Mouse (Mus musculus): Measurements from ENCODE around the gene Dffa. TPM values are rescaled to one million over a fixed set of nuclear protein-coding genes. Genes with fewer than 3 reads are reported as not detected.

Gene Dffa
- total and polyA plus RNA-seq, 3 experiments, result 12.6 to 23.1 (median 12.7) TPM

DNA sequence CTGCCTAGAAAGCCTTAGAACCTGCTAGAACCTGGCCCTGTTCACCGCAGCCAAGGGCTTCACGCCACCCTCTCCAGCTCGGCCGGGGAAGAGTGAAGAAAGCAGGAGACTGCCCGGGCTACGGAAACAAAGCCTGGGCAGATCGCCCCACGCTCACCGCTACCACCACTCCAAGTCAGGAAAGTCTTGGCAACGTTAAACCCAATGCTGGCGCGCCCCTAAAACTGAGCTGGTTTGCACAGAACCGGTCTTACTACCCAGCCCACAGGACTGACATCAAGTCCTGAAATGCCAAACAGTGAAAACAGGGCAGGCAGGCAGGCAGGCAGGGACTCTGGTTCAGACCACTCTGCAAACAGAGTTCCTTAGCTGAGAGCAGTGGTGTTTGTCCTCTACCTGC lies 28.9 kb upstream of the Dffa start:
- peaks cover 79% of the 10 kb centered on the region for H3K36me3 ChIP-seq (replicated peaks)
- TF ChIP-seq GATA1 (IDR thresholded peaks at IDR 0.05; ENCODE audit: borderline replicate concordance, low read length), result no peak
- TF ChIP-seq POLR2AphosphoS5 (IDR thresholded peaks at IDR 0.05; ENCODE audit: insufficient replicate concordance, low read depth, low read length), result no peak
- no peak for TF ChIP-seq CTCF (IDR thresholded peaks at IDR 0.05; ENCODE audit: low read depth, low read length)
- TF ChIP-seq TAL1 (conservative IDR thresholded peaks at IDR 0.05; ENCODE audit: low read depth, low read length), result no peak
- peaks cover 7% of the 10 kb centered on the region; the same call in 1 of the 2 replicates for H3K4me1 ChIP-seq (ENCODE audit: insufficient read depth, low read depth, low read length)
- no peak for DNase-seq (ENCODE audit: low spot score)
- no peaks in the 10 kb centered on the region for H3K27me3 ChIP-seq (ENCODE audit: insufficient read depth, low read length)
- no peaks in the 10 kb centered on the region for H3K9me3 ChIP-seq (replicated peaks)
- ATAC-seq (ENCODE audit: extremely low read depth, insufficient number of reproducible peaks, low FRiP score, poor library complexity, severe bottlenecking), result no peak
- no peak overlapping the region for H3K4me3 ChIP-seq (ENCODE audit: low read depth, low read length)

DNA sequence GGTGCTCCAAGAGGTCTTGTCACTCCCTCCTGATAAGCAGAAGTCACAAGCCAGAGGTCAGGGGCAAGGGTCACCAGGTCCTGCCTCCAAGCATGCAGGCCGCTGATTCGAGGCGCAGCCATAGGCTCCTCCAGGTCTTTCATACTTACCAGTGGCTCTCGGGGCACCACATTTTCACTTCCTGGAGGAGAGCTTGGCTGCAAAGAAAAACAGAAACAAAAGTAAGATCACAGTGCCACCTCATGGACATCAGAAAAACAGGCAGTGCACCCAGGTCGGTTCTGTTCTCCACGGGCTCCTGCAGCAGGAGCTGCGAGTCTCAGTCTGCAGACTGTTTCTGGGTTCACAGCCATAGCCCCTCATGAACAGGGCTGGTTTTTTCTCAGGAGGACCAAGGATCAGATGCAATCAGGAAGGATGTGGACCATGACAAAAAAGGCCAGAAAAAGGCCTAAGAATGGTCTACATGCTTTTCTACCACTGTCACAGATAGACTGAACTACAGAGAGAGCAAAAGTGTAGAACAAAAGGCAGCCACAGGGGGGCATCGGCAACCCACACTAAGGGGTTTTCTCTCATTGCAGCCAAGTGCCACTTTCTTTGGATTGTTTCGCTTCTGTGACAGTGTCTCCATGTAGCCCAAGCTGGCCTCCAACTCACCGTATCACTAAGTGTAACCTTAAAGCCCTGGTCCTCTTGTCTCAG lies 27.9 kb upstream of the Dffa start:
- peaks cover 72% of the 10 kb centered on the region for H3K36me3 ChIP-seq (replicated peaks)
- H3K4me3 ChIP-seq (ENCODE audit: low read depth, low read length), result no peak overlapping the region
- ATAC-seq (ENCODE audit: extremely low read depth, insufficient number of reproducible peaks, low FRiP score, poor library complexity, severe bottlenecking) (no peak), DNase-seq (ENCODE audit: low spot score) (no peak)
- TF ChIP-seq GATA1 (IDR thresholded peaks at IDR 0.05; ENCODE audit: borderline replicate concordance, low read length) (no peak), POLR2AphosphoS5 (IDR thresholded peaks at IDR 0.05; ENCODE audit: insufficient replicate concordance, low read depth, low read length) (no peak), TAL1 (conservative IDR thresholded peaks at IDR 0.05; ENCODE audit: low read depth, low read length) (no peak), GATA2 (IDR thresholded peaks at IDR 0.05; ENCODE audit: borderline replicate concordance, low read depth, low read length) (no peak), CTCF (IDR thresholded peaks at IDR 0.05; ENCODE audit: low read depth, low read length) (no peak)
- no peaks in the 10 kb centered on the region for H3K9me3 ChIP-seq (replicated peaks)
- H3K4me1 ChIP-seq (ENCODE audit: insufficient read depth, low read depth, low read length), result peaks cover 7% of the 10 kb centered on the region; the same call in 1 of the 2 replicates
- no peaks in the 10 kb centered on the region for H3K27me3 ChIP-seq (ENCODE audit: insufficient read depth, low read length)

DNA sequence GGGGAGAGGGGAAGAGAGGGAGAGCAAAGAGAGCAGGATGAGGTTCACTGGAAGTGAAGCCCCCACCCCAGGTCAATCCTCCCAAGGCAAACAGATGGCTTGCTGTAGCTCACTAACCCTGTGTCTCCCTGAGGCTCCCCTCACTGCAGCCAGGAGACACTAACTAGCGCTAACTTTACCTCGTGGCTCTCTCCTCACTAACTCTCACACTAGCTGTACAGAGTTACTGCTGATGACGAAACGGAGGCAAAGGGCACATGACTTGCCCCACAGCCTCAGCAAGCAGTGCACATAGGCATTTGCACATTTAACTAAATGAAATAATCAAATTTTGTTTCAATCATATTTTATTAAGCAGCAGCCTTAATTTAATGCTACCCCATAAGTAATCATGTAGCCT lies 25.7 kb upstream of the Dffa start:
- ATAC-seq (ENCODE audit: extremely low read depth, insufficient number of reproducible peaks, low FRiP score, poor library complexity, severe bottlenecking), result no peak
- TF ChIP-seq TAL1 (conservative IDR thresholded peaks at IDR 0.05; ENCODE audit: low read depth, low read length), result no peak
- no peak for TF ChIP-seq GATA2 (IDR thresholded peaks at IDR 0.05; ENCODE audit: borderline replicate concordance, low read depth, low read length)
- TF ChIP-seq GATA1 (IDR thresholded peaks at IDR 0.05; ENCODE audit: borderline replicate concordance, low read length), result no peak
- TF ChIP-seq CTCF (IDR thresholded peaks at IDR 0.05; ENCODE audit: low read depth, low read length), result no peak
- no peak for TF ChIP-seq POLR2AphosphoS5 (IDR thresholded peaks at IDR 0.05; ENCODE audit: insufficient replicate concordance, low read depth, low read length)
- DNase-seq (ENCODE audit: low spot score), result no peak
- Histone ChIP-seq H3K27me3 (ENCODE audit: insufficient read depth, low read length) (no peaks in the 10 kb centered on the region), H3K4me1 (ENCODE audit: insufficient read depth, low read depth, low read length) (peaks cover 14% of the 10 kb centered on the region), H3K4me3 (ENCODE audit: low read depth, low read length) (no peak overlapping the region), H3K9me3 (replicated peaks) (no peaks in the 10 kb centered on the region), H3K36me3 (replicated peaks) (peaks cover 69% of the 10 kb centered on the region)

DNA sequence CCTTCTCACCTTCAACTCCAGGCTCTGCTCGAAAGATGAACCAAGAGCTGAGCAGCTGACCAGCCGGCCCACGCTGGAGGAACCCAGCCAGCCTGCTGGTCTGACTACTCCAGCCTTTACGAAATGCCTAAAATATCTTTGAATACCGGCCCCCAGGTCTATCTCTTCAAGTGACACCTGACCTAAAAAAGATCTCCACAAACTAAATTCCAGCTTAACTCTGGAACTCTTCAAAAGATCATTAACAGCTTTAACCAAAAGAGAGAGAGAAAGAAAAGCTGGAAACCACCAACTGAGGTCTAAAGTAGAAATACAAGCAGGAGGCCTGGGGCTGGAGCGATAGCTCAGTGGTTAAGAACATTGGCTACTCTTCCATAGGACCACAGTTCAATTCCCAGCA lies 24.3 kb upstream of the Dffa start:
- DNase-seq (ENCODE audit: low spot score) (no peak), ATAC-seq (ENCODE audit: extremely low read depth, insufficient number of reproducible peaks, low FRiP score, poor library complexity, severe bottlenecking) (no peak)
- no peaks in the 10 kb centered on the region for H3K27me3 ChIP-seq (ENCODE audit: insufficient read depth, low read length)
- H3K4me3 ChIP-seq (ENCODE audit: low read depth, low read length), result no peak overlapping the region
- H3K36me3 ChIP-seq (replicated peaks), result peaks cover 70% of the 10 kb centered on the region
- no peaks in the 10 kb centered on the region for H3K9me3 ChIP-seq (replicated peaks)
- H3K4me1 ChIP-seq (ENCODE audit: insufficient read depth, low read depth, low read length), result peaks cover 14% of the 10 kb centered on the region
- no peak for TF ChIP-seq GATA2 (IDR thresholded peaks at IDR 0.05; ENCODE audit: borderline replicate concordance, low read depth, low read length)

DNA sequence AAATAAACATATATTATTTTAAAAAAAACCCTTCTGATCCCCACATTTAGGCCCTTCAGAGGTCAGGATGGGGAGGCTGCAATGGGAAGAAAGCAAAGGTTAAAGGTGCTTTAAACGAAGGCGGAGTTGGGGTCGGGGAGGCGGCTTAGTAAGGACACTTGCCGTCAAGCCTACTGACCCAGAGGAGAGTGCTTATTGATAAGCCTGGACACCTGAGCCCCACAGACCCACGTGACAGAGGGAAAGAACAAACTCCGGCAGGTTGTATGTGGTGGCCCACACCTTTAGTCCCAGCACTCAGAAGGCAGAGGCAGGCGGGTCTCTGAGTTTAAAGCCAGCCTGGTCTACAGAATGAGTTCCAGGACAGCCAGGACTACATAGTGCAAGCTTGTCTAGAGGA lies 23.8 kb upstream of the Dffa start:
- peaks cover 69% of the 10 kb centered on the region for H3K36me3 ChIP-seq (replicated peaks)
- H3K27me3 ChIP-seq (ENCODE audit: insufficient read depth, low read length), result no peaks in the 10 kb centered on the region
- ATAC-seq (ENCODE audit: extremely low read depth, insufficient number of reproducible peaks, low FRiP score, poor library complexity, severe bottlenecking) (no peak), DNase-seq (ENCODE audit: low spot score) (no peak)
- no peaks in the 10 kb centered on the region for H3K9me3 ChIP-seq (replicated peaks)
- TF ChIP-seq TAL1 (conservative IDR thresholded peaks at IDR 0.05; ENCODE audit: low read depth, low read length) (no peak), CTCF (IDR thresholded peaks at IDR 0.05; ENCODE audit: low read depth, low read length) (no peak), GATA1 (IDR thresholded peaks at IDR 0.05; ENCODE audit: borderline replicate concordance, low read length) (no peak), GATA2 (IDR thresholded peaks at IDR 0.05; ENCODE audit: borderline replicate concordance, low read depth, low read length) (no peak), POLR2AphosphoS5 (IDR thresholded peaks at IDR 0.05; ENCODE audit: insufficient replicate concordance, low read depth, low read length) (no peak)
- H3K4me3 ChIP-seq (ENCODE audit: low read depth, low read length), result no peak overlapping the region
- peaks cover 14% of the 10 kb centered on the region for H3K4me1 ChIP-seq (ENCODE audit: insufficient read depth, low read depth, low read length)

DNA sequence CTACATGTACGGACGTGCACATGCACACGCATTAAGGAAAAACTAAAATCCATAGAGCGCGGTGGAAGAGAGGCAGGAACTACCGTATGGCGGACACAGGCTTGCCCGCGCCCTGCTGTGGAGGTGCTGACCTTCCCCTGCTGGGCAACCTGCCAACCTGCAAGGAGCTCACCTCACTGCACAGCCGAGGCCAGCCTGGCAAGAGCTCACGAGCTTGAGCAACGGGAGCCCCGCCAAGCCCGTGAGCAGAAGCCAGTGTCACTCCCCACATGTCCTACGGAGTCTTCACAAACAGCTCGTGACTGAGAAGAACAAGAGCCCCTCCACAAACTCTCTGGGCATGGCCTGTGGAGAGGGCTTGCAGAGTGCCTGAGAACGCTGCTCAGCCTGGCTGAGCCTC lies 22.4 kb upstream of the Dffa start:
- ATAC-seq (ENCODE audit: extremely low read depth, insufficient number of reproducible peaks, low FRiP score, poor library complexity, severe bottlenecking), result no peak
- Histone ChIP-seq H3K9me3 (replicated peaks) (no peaks in the 10 kb centered on the region), H3K27me3 (ENCODE audit: insufficient read depth, low read length) (no peaks in the 10 kb centered on the region), H3K4me1 (ENCODE audit: insufficient read depth, low read depth, low read length) (peaks cover 6% of the 10 kb centered on the region; the same call in 1 of the 2 replicates), H3K4me3 (ENCODE audit: low read depth, low read length) (no peak overlapping the region), H3K36me3 (replicated peaks) (peaks cover 68% of the 10 kb centered on the region)
- no peak for DNase-seq (ENCODE audit: low spot score)
- no peak for TF ChIP-seq CTCF (IDR thresholded peaks at IDR 0.05; ENCODE audit: low read depth, low read length)
- no peak for TF ChIP-seq GATA2 (IDR thresholded peaks at IDR 0.05; ENCODE audit: borderline replicate concordance, low read depth, low read length)
- TF ChIP-seq TAL1 (conservative IDR thresholded peaks at IDR 0.05; ENCODE audit: low read depth, low read length), result no peak
- TF ChIP-seq GATA1 (IDR thresholded peaks at IDR 0.05; ENCODE audit: borderline replicate concordance, low read length), result no peak

Data from G1E (cell line).